22 mouse cellular contexts compared by ENCODE assay signal in genomic region chr15:5817901-5818576, GRCm38 (mm10).
DNase-seq lines count a peak whose midpoint lies in the region; ATAC-seq and TF ChIP-seq lines count a peak whose summit lies in the region.
"Had no signal": no experiment of that assay in that cellular context is flagged by ENCODE, and none has a peak within 500 bp of the region (broad histone marks: within the 10 kb centered on the region; RNA-seq: fewer than 3 reads in every experiment).

No protein-coding gene starts in this region.

- no peak for TF ChIP-seq CTCF in lung, postnatal 0 days (IDR thresholded peaks at IDR 0.05)

- peak; percentile 47 for DNase-seq in intestine, embryonic 14.5 days (ENCODE audit: low spot score)
- peak; percentile 0 for DNase-seq in brain, adult 2 months (ENCODE audit: low read depth, low spot score)
- DNase-seq in lung, postnatal 0 days (ENCODE audit: low spot score), result peak; percentile 49
- DNase-seq in testis, postnatal 10 days (ENCODE audit: low spot score), result no peak
- DNase-seq: adrenal gland, adult 8-10 months; B cell, adult 2 months; cerebellum, adult 18-20 months; cerebellum, postnatal 25 days; heart, postnatal 4 days; kidney, adult 11 months; kidney, postnatal 4 days; right cerebral cortex, postnatal 14 days; thymus, postnatal 25 days had no signal

- H3K4me2 ChIP-seq in intestine, embryonic 14.5 days (ENCODE audit: low read length), result no peak overlapping the region
- H3K4me2 ChIP-seq in intestine, embryonic 15.5 days (replicated peaks), result no peak overlapping the region
- H3K4me2 ChIP-seq in lung, postnatal 0 days (replicated peaks; ENCODE audit: low read depth, low read length), result no peak overlapping the region
- peak overlapping the region; percentile 8 for H3K4me2 ChIP-seq in myocyte (ENCODE audit: low read depth)
- H3K4me2 ChIP-seq: hindbrain, embryonic 14.5 days; limb, embryonic 15.5 days; midbrain, embryonic 11.5 days had no signal

- no peaks in the 10 kb centered on the region for H3K27me3 ChIP-seq in intestine, embryonic 14.5 days (replicated peaks; ENCODE audit: control insufficient read depth, insufficient read depth, low read length)
- H3K27me3 ChIP-seq in intestine, embryonic 15.5 days (replicated peaks), result no peaks in the 10 kb centered on the region
- H3K27me3 ChIP-seq in lung, postnatal 0 days (replicated peaks; ENCODE audit: insufficient read depth, low read length), result no peaks in the 10 kb centered on the region
- no peaks in the 10 kb centered on the region for H3K27me3 ChIP-seq in myocyte (ENCODE audit: control insufficient read depth, insufficient read depth, insufficient read length)
- H3K27me3 ChIP-seq: limb, embryonic 15.5 days had no signal

- no peak for ATAC-seq in intestine, embryonic 14.5 days (replicated peaks; ENCODE audit: low FRiP score, low TSS enrichment, low read depth)
- no peak for ATAC-seq in intestine, embryonic 15.5 days
- ATAC-seq in lung, postnatal 0 days, result peak; percentile 30; the same call in 1 of the 2 replicates
- ATAC-seq in inflammation-experienced regulatory T-cells, adult 6 months, result no peak

- TF ChIP-seq EP300 in lung, postnatal 0 days (IDR thresholded peaks at IDR 0.05), result no peak

- H3K4me3 ChIP-seq in intestine, embryonic 14.5 days (ENCODE audit: low read depth, low read length), result no peak overlapping the region
- H3K4me3 ChIP-seq in intestine, embryonic 15.5 days (replicated peaks), result no peak overlapping the region
- no peak overlapping the region for H3K4me3 ChIP-seq in lung, postnatal 0 days (ENCODE audit: low read depth, low read length)
- H3K4me3 ChIP-seq in myocyte, result no peak overlapping the region
- H3K4me3 ChIP-seq: heart, embryonic 10.5 days; limb, embryonic 15.5 days had no signal

- H3K79me2 ChIP-seq in myocyte (ENCODE audit: control insufficient read depth, insufficient read depth), result no peaks in the 10 kb centered on the region

- H3K27ac ChIP-seq in intestine, embryonic 14.5 days (ENCODE audit: low read depth), result no peak overlapping the region
- no peak overlapping the region for H3K27ac ChIP-seq in intestine, embryonic 15.5 days
- H3K27ac ChIP-seq in lung, postnatal 0 days (ENCODE audit: low read length), result no peak overlapping the region
- H3K27ac ChIP-seq: heart, embryonic 10.5 days; hindbrain, embryonic 14.5 days; limb, embryonic 15.5 days; liver, embryonic 14.5 days; macrophage had no signal

- H3ac ChIP-seq in myocyte (ENCODE audit: control insufficient read depth, insufficient read length), result no peak overlapping the region

- no peaks in the 10 kb centered on the region for H3K36me3 ChIP-seq in intestine, embryonic 14.5 days (ENCODE audit: control insufficient read depth, insufficient read depth, low read length)
- H3K36me3 ChIP-seq in intestine, embryonic 15.5 days, result no peaks in the 10 kb centered on the region
- H3K36me3 ChIP-seq in lung, postnatal 0 days (ENCODE audit: insufficient read depth, low read length), result no peaks in the 10 kb centered on the region
- no peaks in the 10 kb centered on the region for H3K36me3 ChIP-seq in myocyte (ENCODE audit: control insufficient read depth, insufficient read depth)
- H3K36me3 ChIP-seq: heart, embryonic 10.5 days; limb, embryonic 15.5 days had no signal

- no peak for TF ChIP-seq POLR2A in myocyte (IDR thresholded peaks at IDR 0.05; ENCODE audit: insufficient read length, low read depth)

- no peak overlapping the region for H3K9ac ChIP-seq in intestine, embryonic 14.5 days (ENCODE audit: low read length)
- H3K9ac ChIP-seq in intestine, embryonic 15.5 days, result no peak overlapping the region
- no peak overlapping the region for H3K9ac ChIP-seq in lung, postnatal 0 days (replicated peaks; ENCODE audit: low read depth)
- H3K9ac ChIP-seq: hindbrain, embryonic 14.5 days; limb, embryonic 15.5 days; liver, embryonic 14.5 days had no signal

- WGBS in intestine, embryonic 14.5 days, result 52% methylated on average over 7 of the region's 7 CpGs
- WGBS in intestine, embryonic 15.5 days, result 54% methylated on average over 7 of the region's 7 CpGs
- 40% methylated on average over 7 of the region's 7 CpGs for WGBS in lung, postnatal 0 days

- H3K4me1 ChIP-seq in intestine, embryonic 14.5 days (replicated peaks; ENCODE audit: control insufficient read depth, insufficient read depth, low read length), result no peaks in the 10 kb centered on the region
- H3K4me1 ChIP-seq in intestine, embryonic 15.5 days (replicated peaks), result no peaks in the 10 kb centered on the region
- H3K4me1 ChIP-seq in lung, postnatal 0 days (ENCODE audit: insufficient read depth, low read depth, low read length), result no peaks in the 10 kb centered on the region
- H3K4me1 ChIP-seq: heart, embryonic 10.5 days had no signal

- H3K9me3 ChIP-seq in intestine, embryonic 14.5 days (ENCODE audit: control insufficient read depth, low read length), result no peaks in the 10 kb centered on the region
- H3K9me3 ChIP-seq in intestine, embryonic 15.5 days, result no peaks in the 10 kb centered on the region
- H3K9me3 ChIP-seq in lung, postnatal 0 days (ENCODE audit: low read length), result no peaks in the 10 kb centered on the region
- H3K9me3 ChIP-seq: heart, embryonic 10.5 days; limb, embryonic 15.5 days had no signal

TF ChIP-seq in myocyte, 11 proteins besides CTCF, POLR2A, EP300 and RAD21:
- peak; percentile 81 to 92 (median 86) for TF ChIP-seq MYOD1 (IDR thresholded peaks at IDR 0.05; ENCODE audit: control insufficient read depth in 1 of 3, insufficient read length in 2 of 3, low read depth in 2 of 3)
- no peak for TF ChIP-seq USF1 (IDR thresholded peaks at IDR 0.05; ENCODE audit: low read depth)
- no peak for TF ChIP-seq TCF3 (IDR thresholded peaks at IDR 0.05; ENCODE audit: insufficient read length, low read depth)
- TF ChIP-seq MYOG (IDR thresholded peaks at IDR 0.05; ENCODE audit: control insufficient read depth in 1 of 3, insufficient read depth in 1 of 3, insufficient read length in 2 of 3, low read depth in 2 of 3), result peak in 2 of 3 experiments; percentile 77 to 80
- TF ChIP-seq CEBPB (IDR thresholded peaks at IDR 0.05; ENCODE audit: insufficient read depth, poor library complexity, severe bottlenecking), result peak; percentile 67
